Mouse (Mus musculus): Measurements from ENCODE around the gene Tmem72.

Tmem72 gene

DNA sequence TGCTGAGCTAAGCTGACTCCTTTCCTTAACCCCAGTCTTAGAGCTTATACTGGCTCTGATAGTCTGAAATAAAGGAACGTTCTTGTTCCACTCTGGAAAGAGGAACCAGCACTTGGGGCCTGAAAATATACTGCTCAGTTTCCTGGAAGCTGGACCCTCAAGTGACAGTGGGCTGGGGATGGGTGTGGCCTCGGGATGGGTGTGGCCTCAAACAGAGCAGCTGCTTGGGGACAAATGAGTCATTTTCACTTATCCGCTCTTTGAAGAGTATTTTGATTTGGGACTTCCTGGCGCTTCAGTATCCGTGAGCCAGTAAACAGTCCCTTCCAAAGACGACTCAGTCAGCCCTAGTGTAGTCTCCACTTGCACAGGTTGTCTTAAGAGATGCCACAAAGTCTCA, 34.4 kb downstream of the Tmem72 start:
- DNase-seq (ENCODE audit: low spot score in 2 of 2): peak in 1 of 2 experiments; percentile 61

DNA sequence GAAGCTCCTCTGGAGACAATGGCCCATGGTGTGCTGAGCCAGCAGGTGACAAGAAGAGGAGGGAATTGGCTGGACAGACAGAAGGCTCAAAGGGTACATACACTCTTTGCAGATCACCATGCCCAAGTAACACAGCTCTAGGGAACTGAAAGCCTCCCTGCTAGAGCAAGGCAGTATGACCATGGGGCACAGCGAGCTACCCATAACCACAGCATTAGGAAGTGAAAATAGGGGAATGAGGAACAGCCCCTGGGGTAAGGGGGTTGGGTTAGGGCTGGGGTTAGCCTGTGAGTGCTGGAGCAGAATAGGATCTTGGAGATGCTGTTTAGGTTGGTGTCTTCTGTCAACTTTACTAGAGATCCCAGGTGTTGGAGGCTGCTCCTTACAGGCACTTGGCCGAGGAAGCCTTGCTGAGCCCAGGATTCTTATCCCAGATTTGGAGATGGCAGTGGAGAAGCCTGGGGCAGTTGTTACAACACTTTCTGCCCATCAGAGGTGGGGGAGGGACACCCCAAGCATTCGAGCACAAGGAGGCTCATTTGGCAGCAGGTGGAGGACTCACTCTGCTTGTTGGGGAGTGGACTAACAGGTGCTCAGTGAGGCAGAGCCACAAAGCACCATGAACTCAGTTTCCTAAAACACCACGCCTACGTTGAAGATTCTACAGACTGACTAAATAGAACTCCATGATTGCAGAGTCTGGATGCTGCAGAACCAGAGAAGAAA, 37.0 kb downstream of the Tmem72 start:
- DNase-seq (ENCODE audit: low spot score in 2 of 2): peak in 1 of 2 experiments; percentile 53

DNA sequence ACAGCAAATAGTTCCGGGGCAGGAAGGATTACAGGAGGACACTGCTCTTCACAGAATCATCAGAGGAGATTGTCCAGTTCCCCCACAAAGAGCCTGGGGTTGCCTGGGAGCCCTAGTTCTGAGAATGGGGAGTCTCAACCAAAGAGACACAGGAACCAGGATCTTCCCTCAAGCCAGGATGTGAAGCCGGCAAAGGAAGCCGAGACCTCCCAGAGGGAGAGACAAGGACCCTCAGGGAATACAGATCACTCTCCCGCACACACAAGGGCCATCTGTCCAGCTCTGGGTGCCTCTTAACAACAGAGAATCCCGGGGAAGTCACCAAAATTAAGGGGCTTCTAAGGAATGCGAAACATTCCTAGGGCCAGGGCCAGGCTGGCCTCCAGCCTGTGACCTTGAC, 39.4 kb downstream of the Tmem72 start:
- no peak for DNase-seq (ENCODE audit: low spot score in 2 of 2)

DNA sequence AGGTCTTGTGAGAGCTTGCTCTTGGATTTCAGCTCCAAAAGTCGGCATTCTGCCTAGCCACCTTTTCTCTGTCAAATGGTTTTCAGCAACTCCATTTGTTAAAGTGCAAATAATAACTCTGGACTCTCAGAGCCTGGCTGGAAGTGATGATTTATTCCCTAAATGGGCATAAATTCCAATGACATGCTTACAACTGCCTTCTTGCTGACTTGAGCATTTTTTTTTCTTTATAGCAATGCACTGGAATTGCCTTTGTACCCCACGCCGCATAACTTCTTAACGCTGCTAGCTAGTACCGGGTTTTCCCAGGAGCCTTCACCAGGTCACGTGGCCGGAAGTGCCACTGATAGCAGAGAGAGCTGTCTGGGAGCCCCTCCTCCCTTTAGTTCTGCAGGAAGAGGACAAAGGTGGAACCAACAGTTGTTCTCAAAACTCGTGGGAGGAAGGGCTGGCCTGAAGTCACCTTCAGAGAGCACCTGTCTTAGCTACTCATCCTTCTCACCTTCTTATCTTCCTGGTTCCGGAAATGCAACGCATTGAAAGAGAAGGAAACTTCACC, 40.3 kb downstream of the Tmem72 start:
- DNase-seq (ENCODE audit: low spot score in 2 of 2): no peak

DNA sequence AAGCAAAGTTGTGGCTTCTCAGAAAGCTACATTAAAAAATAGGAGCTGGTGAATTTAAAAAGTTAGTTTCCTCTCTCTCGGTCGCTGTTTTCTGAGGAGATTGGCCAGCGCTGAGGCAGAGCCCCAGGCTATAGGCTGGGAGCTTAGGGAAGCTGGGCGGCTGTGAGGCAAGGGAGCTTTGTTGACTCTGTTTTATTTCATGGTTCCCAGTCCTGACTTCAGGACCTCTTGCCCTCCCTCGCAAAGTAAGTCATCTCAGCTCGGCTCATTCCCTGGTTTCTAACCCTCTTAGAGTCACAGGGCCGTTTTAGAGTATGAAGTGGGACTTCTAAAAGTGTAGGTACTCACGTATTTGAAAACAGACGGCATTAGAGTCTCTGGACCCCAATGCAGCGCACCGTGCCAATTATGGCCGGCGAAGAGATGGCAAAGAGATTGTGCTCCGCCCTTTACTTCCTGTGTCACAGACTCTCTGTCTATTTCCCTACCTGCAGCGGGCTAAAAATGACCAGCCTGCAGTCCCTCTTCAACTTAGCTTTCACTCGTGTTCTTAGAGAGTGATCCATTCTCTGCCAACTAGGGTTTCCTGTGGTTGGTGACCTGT, 42.3 kb downstream of the Tmem72 start:
- no peak for DNase-seq (ENCODE audit: low spot score in 2 of 2)

DNA sequence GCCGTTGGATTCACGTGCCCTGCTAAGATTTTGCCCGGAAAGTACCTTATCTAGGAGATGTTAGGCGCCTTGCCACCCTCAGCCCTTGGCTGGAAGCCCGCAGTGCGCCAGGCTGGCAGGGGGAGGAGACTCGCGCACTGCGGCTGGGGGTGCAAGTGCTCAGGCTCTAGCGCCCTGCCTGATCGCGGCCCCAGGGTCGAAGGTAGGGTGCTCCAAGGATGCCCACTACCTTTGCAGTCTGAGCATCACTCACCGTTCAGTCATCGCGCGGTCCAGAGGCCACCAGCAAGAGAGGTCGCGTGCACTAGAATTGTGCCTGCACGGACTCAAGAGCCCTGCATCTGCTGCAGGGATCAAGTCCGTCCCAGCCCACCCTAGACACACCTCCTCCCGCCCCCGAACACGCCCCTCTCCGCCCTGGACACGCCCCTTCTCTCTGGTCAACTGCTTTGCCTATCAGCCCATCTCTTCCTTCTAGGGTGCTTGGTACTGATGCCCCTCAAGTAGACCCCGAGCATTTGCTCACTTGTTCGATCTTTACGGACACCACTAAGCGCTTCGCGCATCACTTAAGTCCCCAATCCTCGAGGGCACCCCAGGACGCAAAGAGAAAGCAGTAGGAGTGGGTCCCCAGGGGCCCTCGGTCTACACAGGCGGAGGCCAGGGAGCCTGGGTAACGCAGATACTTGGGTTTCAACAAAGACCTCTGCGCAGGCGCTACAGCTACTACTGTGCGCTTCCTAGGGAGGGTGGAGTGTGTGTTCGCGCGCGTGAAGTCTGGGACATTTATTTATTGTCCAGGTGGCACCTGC, 43.0 kb downstream of the Tmem72 start, which contains the start of gene Rassf4:
Gene Rassf4, minus strand, starts transcription at position 482 of the 812 bp plus-strand sequence.
- DNase-seq (ENCODE audit: low spot score in 2 of 2): peak; percentile 88 to 91

DNA sequence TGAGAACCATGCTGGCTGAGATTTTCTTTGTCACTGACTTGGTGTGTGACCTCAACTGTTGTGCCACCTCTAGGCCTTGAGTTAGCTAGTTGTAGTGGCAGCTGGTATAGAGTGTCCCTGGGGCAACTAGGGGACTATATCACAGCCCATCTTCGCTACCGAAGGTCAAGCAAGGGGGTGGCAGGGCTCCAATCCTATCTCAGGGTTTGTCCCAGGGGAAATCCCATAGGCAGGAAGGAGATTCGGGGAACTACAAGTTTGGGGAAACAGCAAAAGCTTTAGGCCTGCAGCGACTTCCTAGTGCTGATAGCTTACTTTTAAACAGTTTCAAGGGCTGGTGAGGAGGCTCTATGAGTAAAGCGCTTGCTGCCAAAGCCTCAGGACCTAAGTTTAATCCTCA, 44.4 kb downstream of the Tmem72 start:
- DNase-seq (ENCODE audit: low spot score in 2 of 2): no peak

DNA sequence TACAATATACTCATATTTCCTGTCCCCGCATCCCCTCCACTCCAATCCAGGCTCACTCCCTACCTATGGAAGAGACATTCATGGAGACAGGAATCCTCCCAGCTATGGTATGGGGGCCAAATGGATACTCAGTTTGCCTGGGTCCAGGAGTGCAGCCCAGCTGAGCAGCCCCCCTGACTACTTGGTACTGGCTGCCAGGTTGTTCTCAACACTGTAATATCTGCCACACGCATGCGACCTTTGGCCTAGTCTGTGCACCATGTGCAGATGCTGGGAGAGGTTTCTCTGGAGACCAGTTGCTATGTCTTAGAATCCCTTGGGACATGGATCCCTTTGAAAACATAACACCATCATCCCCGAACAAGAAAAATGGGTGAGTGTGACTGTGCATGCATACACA, 44.9 kb downstream of the Tmem72 start:
- no peak for DNase-seq (ENCODE audit: low spot score in 2 of 2)

DNA sequence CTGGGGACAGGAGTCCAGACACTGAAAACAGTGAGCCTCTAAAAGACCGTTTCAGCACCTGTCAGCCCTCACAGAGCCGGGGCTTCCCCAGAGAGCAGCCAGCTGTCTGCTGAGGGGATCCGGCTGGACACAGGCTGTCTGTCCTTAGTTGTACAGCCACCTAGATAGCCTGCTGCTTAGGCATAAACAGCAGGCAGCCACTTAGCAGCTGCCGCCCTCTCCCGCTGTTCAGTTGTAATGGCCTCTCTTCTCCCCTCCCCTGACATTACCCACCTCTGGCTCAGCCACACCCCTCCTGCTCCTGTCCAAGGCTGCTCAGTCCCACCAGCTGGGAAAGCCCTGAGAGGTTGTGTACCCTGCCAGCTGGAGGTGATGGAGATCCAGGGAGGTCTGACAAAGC, 45.7 kb downstream of the Tmem72 start:
- DNase-seq (ENCODE audit: low spot score in 2 of 2): peak in 1 of 2 experiments; percentile 59

DNA sequence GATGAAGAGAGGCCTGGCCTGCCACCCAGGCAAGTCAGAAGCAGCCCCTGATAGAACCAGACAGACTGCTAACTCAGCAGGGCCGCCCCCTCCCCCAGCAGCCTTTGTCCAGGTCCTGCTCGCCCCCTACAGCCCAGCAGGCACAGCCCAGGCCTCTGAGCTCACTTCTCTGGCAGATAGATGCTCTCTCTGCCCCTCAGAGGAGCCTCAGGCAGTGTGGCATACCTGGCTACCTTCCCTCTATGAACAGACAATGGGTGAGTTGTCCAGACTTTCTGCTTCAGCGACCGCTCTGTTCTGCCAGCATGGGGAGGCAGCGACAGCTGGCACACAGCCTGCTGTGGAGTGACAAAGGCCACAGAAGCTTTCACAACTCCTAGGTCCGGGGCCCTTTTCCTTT, 46.6 kb downstream of the Tmem72 start:
- no peak for DNase-seq (ENCODE audit: low spot score in 2 of 2)

DNA sequence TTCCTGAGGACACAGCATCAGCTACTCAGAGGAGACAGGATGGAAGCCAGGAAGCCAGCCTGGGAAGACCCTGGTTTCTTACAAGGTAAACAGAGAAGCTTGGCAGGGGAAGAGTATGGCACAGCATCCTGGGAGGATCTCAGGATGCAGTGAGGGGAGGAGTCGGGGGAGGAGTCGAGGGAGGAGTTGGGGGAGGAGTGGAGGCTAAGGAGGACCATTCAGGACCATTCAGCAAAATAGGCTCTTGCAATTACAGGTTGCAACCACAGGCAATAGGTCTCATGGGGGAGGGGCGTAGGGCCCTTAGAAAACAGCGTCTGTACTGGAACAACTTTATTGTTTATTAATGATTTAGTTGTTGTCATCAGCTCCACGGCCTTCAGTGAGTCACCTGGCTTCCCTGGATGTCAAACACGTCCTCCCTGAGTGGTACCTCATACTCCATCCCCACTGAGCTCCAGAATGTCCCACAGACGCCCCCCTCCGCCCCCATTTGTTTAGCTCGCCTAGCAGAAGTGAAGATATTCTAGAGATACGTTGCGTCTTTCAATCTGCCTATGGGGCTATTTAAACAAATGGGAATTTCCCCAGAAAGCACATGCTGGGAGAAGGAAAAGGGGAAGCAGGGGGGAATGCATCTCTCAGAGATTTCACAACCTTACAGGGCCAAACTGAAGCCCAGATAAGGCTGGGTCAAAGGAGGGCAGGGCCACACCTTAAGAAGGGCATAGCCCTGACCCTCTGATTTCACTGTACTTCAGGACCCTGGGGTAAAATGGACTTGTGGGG, 47.8 kb downstream of the Tmem72 start:
- no peak for DNase-seq (ENCODE audit: low spot score in 2 of 2)

DNA sequence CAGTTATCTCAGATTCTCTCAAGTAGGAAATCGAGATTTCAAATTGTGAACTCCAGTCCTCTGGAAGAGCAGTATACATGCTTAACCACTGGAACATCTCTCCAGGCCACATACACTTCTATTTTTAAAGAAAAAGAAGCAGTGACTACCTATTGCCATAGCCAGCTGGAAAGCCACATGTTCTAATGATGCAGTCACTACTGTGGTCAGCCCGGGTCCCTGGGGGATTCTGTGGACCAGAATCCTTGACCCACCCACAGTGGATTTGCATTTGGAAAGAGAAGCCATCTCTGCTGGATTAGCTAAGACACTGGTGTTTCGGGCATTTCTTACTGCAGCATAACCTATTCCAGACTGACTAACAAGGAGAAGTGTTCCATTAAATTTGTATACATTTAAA, 49.3 kb downstream of the Tmem72 start:
- no peak for DNase-seq (ENCODE audit: low spot score in 2 of 2)

DNA sequence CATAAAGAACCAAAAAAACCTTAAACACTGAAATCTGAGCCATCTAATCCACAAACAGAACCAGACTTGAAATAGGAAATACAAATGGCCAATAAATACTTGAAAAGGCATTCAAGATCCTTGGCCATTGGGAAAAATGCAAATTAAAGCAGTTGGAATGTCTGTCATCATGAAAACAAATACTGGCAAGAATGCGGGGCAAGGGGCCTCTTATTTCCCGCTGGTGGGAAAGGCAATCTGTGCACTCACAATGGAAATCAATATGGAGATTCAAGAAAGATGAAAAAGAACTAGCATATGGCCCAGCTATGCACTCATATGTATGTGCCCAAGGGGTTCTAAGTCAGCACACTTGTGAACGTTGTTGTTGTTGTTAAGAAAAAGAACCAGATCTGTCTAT, 49.8 kb downstream of the Tmem72 start:
- no peak for DNase-seq (ENCODE audit: low spot score in 2 of 2)

DNA sequence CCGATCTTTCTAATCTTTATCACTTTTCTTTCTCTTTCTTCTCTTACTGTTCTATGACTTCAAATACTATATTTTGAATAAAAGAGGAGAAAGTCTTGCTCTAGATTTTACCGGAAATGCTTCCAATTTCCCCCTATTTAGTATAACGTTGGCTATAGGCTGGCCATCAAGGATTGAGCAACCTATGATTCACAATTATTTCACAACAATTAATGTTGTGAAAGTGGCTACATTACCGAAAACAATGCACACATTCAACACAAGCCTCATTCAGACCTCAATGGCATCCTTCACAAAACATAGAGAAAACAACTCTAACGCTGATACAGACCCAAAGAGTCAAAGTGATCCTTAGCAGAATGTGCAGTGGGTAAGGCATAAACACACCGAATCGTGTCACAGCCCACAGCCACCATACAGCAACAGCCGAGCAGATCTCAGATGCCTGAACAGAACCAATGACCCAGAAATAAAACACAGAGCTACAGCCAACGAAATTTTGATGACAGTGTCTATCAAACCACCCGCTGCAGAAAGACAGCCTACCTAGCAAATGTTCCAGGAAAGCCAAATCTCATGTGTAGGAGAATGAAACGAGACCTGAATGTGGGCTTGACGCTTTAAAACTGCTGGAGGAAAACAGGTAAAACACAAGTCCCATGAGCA, 50.5 kb downstream of the Tmem72 start:
- DNase-seq (ENCODE audit: low spot score in 2 of 2): no peak

DNA sequence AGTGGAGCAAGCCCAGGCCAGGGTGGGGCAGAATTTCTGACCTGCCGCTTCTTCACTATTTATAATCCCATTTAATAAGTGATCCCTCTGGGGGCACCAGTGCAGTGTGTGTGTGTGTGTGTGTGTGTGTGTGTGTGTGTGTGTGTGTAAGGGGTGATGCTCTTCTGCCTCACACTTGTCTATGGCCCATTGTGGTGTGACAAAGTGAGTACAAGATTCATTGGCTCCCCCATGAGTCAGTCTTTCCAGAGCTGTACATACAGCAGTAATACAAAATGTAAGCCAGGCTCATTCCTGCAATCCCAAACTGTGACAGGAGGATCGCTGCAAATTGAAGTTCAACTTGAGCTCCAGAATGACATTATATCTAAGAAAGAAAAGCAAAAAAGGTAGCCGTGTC, 51.9 kb downstream of the Tmem72 start:
- no peak for DNase-seq (ENCODE audit: low spot score in 2 of 2)

DNA sequence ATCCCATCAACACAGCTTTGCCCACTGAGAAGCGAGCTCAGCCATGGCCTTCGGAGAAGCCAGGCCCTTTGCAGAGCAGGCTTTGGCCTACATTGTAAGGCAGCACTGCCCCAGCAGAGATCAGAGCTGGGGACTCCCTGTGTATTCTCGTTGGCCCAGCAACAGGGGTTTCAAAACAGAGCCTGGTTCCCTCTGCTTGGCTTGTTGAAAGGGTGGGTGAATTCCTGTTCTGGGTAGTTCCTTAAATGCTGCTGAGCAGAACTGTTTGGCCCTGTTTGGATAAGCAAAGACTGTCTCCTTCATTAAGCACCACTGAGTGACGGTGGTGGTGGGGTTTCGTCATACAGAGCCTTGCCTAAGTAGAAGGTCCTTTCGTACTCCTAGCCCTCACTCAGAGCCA, 52.7 kb downstream of the Tmem72 start:
- peak in 1 of 2 experiments; percentile 62 for DNase-seq (ENCODE audit: low spot score in 2 of 2)

DNA sequence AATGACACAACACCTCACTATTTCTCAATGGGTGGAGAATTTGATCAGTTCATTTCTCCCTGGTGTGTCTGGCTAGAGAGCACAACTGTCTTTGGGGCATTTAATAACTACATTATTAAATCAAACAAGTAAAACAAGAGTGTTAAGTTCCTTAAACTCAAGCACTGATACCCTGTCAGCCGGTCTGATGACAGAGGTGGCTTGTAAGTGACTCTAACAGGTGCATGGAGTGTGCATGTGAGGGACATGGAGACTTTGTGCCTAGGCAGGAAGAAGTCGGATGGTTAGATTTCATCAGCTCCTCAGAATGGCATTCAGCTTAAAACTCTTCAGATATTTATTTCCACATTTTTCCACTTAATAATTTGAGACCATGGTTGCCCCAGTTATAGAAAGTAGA, 53.3 kb downstream of the Tmem72 start:
- DNase-seq (ENCODE audit: low spot score in 2 of 2): no peak

DNA sequence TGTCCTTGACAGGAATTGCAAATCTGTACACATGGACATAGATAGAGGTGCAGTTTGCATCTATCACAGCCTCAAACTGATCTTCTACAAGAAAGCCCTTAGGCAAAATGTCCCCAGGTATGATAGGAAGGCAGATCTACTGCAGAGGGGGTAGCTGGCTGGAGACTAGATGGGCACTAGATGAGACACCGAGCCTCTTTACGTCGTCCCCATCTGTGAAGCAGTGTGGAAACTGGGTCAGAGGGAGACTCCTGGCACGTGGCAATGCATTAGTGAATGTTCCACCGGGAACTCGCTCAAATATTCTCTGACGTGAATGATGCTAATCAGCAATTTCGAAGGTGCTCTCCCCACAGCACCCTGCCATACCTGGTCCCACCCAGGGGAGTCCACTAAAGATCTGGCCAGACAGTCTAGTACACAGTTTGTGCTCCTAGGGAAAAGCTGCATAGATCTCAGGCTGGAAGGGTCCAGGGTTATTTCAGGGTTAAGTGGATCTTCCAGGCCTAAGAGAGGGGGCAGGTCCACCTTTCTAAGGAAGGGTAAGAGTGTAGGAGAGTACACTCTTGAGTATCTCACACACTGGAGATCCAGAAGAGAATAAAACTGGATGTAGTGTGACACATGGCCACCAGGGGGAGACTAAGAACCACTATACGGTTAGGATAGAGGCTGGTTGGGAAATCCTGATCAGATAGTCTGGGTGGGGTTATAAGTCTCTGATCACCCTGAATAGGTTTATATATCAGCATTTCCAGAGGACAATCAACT, 62.8 kb downstream of the Tmem72 start:
- peak in 1 of 2 experiments; percentile 45 for DNase-seq (ENCODE audit: low spot score in 2 of 2)

DNA sequence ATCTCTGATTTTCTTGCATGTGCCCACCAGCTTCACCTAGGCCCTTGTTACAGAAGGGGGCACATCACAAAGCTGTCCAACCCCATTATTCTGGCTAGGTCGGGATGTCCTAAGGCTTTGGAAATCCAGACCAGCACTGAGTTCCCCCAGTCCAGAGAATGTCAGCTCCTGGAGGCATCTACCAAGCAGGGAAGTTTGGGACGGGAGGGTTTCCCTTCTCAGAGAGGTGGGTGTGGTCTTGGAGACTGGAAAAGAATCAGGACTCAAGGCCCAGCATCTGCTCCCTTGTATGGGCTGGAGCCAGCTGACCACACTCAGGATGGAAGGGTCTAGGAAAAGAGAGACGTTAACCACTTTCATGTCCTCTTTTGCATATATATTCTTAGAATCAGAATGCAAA, 63.5 kb downstream of the Tmem72 start:
- DNase-seq (ENCODE audit: low spot score in 2 of 2): no peak

DNA sequence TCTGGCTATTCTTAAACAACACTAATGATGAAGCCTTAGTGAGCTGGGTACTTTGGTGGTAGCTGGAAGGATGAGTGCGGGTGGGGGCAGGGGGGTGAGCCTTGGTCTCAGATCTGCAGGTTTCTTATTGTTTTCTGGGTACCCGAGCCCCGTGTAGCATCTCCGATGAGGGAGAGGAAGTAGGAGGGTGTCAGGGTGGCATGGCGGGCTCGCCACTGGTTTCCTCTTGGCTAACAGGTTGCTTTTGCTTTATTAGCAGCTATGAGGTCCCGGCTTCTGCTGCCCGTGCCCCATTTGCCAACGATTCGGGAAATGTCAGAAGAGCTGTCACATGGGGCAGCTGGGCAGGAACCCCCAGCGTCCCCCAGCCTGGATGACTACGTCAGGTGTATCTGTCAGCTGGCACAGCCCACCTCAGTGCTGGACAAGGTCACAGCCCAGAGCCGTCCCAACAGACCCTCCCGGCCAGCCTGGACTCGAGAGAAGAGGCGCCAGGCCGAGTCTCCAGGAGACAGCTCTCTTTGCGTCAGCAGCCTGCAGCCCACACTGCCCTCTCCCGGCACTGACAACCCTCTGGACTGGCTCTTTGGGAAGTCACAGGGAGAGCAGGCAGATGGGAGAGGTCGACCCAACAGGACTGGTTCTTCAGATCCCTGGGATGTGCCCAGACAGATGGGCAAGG, 65.1 kb downstream of the Tmem72 start:
- no peak for DNase-seq (ENCODE audit: low spot score in 2 of 2)

Measured in spleen, postnatal 4 days (tissue).